Mouse (Mus musculus) liver, embryonic 14.5 days (tissue): ENCODE measurements around the gene Sall4.

ENCODE experiments used
- CTCF ChIP-seq: IDR thresholded peaks from 2 replicates; pipeline ENCODE4 v1.5.1; 2016; ENCODE audit warnings: antibody characterized with exemption, low read depth, control low read depth
- EP300 ChIP-seq: IDR thresholded peaks from 2 replicates; pipeline ENCODE4 v1.6.1; 2016; ENCODE audit warnings: antibody characterized with exemption, low read depth

- TF ChIP-seq CTCF (no peak), EP300 (no peak)
These were observed 42.2 kb upstream of the Sall4 start for GRCm38 (mm10) chr2:168809895-168810294.
